Mouse (Mus musculus) T-cell, adult 2 months (primary cell): ENCODE measurements around the gene Kcnip1.

Experiments
- DNase-seq: peaks from one replicate; pipeline ENCODE4 v3.0.0; 2022; ENCODE audit warnings: low spot score

Kcnip1 gene

DNA sequence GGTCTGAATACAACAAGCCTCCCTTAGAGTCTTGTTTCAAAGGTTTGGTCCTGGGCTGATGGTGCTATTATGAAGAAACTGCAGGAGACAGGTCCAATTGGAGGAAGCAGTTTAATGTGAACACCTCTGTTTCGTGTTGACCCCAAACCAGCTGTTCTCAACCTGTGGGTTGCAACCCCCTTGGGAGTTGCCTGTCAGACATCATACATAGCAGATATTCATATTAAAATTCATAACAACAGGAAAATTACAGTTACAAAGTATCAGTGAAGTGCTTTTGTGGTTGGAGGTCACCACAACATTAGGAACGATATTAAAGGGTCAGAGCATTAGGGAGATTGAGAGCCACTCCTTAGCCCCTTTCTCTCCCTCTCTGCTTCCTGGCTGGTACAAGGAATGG lies 91.2 kb downstream of the Kcnip1 start:
- no peak for DNase-seq

DNA sequence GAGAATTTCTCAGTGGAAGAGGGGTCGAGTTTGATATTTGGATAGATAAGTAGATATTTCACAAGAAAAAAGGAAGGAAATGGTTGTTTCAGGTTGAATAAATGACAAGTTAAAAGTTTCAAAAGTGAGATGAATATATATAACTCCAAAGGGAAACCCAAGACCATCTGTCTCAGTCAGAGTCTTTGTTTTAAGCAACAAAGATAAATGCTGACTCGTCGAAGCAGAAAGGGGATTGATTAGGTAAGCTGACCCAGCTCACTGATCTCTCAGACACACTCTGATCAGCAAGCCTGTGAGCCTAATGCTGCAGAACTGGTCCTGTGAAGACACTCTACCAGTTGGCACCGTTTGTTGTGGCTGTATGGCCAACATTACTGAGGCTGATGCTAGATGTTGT lies 101.9 kb downstream of the Kcnip1 start:
- DNase-seq = no peak

DNA sequence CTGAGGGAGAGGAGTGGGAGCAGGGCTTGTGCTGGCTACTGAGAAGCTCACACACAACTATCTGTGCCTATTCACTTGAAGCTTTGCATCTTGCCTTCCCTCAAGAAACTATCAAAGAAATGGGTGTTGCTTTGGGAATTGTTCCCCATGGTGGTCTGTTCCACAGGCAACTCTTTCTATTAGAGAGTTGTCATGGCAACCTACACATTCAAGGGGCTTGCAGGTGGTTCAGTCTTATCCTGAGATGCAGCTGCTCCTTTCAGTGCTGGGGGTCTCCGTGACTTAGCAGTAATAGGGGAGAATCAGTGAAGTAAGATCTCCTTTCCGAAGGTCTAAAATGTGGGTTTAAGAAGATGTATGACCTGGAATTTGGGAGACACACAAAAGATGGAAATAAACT lies 102.6 kb downstream of the Kcnip1 start:
- no peak for DNase-seq

DNA sequence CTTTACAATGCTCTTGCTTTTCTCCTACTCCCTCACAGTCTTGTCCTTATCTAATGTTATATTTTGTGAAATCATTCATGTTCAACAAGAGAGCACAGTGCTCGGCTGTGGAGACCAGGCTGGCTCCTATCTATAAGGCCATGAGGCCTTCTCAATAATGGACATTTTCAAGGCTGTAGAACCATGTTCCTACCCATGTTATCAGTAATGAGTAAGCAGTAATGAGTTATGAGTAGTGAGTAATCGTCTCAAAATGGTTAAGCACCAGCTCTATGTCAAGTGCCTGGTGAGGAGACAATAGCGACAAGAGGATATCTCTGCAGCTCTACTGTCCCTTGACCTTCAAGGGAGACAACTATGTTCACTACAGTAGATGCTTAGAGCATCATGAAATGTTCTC lies 105.3 kb downstream of the Kcnip1 start:
- no peak for DNase-seq

DNA sequence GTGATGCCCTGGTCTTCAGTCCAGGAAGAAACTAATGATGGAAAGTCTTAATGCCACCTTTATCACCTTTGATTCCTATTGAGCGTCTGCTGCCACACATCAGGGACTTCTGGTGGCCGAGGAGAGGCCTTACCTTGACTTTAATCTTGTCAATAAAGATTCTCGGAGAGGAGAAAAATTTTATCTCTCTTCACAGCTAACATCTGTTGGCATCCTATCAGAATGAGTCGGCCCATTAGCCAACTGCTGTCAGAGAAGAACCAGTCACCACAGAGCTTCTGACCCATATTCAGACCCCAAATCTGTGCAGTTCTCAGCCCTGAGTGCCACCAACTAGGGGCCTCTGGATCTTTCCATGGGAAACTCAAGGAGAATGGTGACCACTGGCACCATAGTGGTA lies 107.0 kb downstream of the Kcnip1 start:
- no peak for DNase-seq

DNA sequence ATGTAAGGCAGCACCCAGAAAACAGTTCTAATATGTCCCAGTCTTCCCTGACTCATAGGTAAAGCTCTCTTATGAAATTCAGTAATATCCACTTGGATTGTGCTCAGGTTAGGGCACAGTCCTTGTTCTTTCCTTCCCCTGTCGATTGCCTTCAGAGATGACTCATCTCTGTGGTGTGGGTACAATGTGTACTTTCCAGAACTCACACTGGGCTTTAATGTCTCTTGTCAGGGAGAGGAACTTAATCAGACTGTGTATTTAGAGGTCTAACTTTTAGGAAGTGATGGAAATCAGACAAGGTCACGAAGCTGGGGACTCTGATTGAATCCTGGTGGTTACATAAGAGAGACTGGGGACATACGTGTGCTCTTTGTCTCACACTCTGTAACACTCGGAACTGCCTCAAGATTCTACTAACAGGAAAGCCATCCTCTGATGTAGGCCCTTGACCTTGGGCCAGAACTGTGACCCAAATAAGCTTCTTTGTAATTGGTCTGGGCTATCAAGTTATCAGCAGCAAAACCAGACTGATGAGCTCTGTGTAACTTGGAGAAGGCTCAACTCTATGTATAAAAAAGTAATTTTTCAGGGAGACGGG lies 110.1 kb downstream of the Kcnip1 start:
- no peak for DNase-seq

DNA sequence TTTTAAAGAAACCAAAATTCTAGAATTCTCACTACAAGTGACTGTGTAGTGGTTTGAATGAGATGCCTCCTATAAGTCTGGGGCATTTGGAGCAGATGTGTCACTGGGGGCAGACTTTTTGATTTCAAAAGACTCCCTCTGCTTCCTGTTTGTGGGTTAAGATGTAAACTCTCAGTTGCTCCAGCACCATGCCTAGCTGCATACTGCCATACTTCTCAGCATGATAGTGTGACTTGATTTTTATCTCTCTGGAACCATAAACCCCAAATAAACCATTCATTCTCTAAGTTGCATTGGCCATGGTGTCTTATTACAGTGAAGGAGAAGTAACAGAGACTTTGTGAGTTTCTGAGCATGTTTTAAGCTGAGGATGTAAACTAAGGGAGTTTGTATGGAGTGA lies 118.0 kb downstream of the Kcnip1 start:
- no peak for DNase-seq

DNA sequence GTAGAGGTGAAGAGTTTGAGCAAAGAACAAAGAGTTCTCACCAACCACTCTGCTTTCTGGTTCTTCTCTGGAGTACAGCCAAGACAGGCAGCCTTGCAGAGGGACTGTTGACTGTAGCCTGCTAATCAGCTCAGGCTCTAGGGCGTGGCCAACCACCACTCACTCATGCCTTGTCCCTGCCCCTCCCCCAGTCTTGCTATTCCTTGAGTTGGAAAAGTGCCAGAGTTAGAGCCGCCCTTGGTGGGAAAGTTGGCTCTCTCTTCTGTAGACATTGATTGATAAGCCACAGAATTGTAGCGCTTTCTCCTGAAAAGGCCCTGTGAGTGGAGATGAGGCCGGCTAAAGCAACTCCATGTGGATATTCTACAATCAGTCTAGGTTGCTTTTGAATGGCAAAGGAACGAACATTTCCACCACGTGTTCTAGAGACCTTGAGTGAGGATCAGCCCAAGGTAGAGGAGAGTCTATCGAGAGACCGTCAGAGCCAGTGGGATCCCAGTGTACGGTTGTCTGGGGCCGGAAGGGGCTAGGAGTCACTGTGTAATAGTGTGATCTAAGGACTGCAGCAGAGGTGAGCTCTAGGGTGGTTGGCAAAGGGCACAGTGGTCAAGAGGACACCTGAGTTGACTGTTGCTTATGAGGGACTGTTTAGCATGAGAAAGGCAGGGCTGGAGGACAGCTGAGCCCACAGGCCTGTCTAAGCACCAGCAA lies 119.7 kb downstream of the Kcnip1 start:
- no peak for DNase-seq

DNA sequence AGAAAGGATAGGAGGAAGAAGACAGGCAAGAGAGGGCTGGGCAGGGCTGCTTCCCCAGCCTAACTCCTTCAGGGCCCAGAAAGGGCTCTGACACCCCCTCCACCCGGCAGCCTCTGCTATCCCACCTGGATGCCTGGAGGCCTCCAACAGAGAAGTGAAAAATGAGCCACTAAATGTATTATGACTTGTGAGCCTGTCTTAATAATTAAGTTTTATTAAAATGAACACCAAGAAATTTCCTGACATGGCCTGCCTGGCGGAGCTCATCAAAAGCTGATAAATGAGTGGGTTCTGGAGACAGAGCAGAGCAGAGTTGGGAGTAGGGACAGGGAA lies 120.3 kb downstream of the Kcnip1 start:
- DNase-seq = no peak

DNA sequence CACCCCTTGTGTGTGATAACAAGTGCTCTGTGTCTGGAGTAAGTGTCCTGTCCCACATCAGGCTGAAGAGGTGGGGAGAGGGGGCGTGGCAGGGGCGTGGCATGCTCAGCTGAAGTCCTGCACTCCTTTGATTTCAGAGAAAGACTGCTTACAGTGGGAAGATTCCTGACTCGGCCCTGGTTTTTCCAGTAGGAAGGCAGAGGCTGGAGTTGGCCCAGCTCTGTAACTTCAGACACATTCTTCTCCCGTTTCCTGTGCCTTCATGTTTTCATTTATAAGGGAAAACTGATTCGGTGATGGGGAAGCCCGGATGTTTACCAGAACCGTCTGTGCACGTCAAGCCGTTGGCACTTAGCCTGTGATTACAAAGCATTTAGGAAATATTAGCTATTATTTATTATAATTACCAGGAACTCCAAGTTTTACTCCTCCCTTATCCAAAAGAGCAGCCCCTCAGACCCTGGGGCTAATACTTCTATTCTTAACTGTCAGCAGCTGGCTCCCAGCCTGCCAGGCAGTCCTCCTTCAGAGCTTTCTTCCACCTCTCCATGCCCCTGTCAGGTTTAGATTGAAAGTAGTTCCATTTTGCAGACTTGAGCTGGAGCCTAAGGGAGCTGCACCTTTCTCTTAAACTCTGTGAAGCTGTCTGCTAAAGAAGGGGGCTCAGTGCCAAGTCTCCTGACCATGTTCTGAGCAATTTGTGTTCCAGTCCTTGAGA lies 120.8 kb downstream of the Kcnip1 start:
- no peak for DNase-seq

DNA sequence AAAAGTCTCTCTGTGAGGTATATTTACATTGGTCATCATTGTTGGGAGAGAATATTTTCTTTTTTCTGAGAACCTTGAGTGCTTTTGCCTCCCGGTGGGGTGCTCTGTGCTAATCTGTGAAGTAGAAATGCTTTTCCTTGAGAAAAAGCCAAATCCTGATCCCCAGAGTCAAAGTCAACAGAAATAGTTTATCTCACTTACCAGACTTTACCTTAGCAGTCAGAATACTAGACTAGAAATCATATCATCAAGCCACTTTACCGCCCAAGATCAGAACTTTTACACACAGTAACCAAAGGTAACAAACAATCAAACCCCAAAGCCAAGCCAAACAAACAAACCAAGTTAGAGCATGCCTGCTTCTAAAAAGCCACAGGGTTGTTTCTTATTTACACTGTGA lies 122.7 kb downstream of the Kcnip1 start:
- no peak for DNase-seq

DNA sequence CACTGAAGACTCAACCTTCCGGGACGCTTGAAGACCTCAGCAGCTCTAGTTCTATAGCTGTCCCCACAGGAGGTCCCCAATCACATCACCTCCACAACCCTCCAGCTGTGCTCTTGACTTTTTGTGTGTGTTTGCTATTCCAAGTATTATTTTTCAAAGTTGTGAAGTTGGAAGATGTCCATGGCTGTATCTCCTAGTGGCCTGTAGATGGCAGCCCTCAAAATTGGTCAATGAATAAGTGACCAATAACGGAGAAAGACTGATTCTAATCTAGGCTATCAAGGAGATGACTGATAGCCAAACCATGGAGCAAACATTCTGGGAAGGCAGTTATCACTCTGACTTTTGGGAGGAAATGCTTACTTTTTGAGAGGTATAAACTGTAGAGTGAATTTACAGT lies 123.4 kb downstream of the Kcnip1 start:
- DNase-seq = no peak

DNA sequence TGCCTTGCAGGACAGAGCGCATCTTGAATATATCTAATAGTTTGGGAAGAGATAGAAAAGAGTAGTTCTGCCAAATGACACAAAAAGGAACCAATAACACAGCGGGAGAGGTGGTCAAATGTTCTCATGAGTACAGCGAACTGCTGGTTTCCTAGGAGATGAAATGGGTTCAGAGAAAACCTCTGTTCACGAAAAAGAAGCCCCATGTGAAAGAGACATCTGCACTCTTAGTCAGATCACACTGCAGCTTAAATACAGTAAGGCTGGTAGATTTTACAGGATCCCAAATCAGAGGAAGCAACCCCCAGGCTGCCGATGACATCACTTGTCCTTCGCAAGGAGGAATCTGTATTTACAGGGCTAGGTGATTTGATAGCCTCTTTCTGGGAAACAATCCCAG lies 126.2 kb downstream of the Kcnip1 start:
- DNase-seq = no peak

DNA sequence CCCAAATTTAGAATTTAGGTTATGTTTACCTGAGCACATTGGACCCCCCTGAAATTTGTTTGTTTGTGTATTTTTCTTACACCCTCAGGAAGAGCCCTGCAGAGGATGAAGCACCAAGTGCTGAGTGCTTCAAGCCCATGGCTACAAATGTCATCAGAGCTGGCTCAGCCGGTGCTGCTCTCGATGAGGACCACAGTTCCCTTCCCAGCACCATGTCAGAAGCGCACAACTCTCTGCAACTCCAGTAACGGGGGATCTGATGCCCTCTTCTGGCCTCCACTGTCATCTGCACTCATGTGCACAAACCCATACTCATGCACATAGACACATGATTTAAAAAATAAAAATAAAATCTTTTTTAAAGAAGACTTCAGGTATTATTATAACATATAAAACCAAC lies 128.7 kb downstream of the Kcnip1 start:
- no peak for DNase-seq

DNA sequence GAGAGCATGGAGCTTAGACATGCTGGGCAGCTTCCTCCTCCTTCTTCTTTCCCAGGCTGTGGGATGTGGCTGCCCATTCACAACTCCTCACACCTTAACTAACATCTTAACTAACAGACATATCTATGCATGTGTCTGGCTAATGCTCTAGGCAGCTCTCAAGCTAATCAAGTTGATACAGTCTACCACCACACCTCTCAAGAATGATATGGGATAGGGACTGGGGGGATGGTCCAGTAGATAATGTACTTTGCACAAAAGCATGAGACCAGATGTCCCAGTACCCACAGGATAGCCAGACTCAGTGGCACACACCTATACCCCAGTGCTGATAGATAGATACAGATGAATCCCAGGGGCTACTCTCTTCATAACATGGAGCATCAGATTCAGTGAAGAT lies 131.1 kb downstream of the Kcnip1 start:
- DNase-seq = no peak

DNA sequence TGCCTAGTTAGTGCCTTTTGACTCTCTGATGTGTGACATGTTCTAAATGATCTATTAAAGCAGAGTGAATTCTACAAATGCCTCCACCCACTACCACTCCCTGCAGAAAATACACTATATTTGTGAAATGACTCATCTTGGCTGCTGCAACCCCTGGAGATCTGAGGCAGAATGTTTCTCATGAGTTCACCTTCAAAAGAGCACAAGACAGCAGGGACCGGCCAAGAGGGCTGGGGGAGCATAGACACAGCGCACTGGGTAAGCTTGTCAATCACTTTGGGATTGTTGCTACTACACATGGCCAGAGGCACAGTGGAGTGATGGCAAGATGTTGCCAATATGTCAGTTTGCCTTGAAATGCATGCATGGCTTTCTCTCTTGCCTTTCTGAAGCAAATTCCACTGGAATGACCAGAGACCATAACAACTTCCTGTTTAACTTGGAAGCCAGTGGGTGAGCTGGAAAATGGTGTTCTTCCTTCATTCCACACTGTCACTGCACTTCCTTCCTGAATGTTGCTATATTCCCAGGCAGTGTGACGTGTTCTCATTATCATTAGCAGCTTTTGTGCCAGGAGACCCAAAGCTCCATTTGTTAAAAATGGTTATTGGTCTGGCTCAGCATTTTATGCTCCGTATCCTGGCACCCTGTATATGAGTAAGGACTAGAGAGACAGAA lies 131.9 kb downstream of the Kcnip1 start:
- DNase-seq = no peak

DNA sequence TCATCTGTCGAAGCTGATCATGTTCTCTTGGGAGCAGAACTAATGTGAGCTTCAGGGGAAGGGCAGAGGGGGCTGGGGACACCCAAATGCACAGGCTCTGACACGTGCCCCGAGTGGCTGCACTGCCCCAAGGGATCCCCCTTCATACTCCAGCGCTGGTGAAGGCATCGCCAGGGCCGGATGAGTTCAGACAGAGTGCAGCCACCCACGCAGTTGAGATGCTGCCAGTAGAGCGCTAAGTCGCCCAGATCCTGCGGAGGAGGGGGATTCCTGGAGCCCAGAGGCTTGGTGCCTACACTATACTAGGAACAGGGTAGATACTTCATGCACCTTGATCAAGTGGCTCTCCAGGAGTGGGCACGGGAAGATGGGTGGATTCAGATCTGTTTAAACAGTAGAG lies 143.3 kb downstream of the Kcnip1 start:
- no peak for DNase-seq

DNA sequence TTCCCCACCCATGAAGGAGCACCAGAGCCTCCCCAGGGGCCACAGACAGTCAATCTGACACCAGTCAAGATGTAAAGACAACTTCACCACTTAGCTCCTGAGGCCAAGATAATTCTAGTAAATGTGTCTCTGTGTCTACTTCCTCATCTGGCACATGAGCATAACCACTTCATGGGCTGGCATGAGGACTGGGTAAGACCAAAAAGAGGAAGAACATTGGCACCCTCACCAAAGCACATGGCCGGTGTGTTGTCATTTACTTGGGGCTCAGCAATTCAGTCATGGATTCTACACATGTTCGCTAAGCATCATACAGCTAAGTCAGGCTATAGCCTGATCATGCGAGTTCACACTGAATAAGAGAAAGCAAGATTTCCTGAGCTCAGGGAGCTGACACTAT lies 144.3 kb downstream of the Kcnip1 start:
- DNase-seq = no peak

DNA sequence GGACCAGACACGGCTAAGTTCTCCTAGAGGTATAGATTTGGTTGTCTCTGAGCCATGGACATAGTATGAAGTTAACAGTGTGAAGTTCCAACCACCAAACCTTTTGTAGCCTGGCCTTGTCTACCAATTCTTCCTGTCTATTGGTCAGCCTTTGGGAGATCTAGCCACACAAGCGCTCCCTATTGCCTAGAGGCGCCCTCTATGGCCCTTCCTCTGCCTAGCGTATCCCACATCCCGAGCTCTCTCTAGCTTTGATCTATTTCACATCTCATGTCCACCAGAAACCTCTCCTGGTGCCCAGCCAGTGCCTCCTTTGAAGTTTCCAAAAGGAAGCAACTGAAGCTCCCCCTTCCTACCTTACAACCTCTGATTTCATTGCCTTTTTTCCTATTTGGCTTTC lies 147.0 kb downstream of the Kcnip1 start:
- DNase-seq = no peak

DNA sequence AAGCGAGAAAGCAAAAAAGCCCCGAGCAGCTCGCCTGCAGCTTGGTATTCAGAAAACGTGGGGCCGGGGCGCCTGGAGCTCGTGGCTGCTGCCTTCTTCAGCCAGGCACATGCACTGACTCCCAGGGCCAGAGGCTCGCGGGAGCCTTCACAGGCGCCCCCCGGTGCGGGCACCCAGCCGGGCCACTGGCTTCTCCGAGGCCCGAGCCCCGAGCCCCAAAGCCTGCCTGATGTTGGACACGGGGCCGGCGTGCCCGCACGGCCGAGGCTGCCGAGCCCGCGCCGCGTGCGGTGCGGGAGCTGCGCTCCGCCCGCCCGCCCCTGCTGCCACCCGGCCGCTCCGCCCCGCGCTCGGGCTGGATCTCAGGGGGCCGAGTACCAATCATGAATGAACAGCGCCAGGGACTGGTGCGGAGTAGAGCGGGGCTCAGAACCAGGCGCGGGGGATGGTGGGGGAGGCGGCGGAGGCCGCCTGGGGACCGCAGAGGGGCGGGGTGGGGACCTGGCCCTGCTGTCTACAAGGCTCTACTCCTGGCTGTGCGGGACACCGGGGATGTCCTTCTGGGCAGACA lies 149.6 kb downstream of the Kcnip1 start:
- no peak for DNase-seq

DNA sequence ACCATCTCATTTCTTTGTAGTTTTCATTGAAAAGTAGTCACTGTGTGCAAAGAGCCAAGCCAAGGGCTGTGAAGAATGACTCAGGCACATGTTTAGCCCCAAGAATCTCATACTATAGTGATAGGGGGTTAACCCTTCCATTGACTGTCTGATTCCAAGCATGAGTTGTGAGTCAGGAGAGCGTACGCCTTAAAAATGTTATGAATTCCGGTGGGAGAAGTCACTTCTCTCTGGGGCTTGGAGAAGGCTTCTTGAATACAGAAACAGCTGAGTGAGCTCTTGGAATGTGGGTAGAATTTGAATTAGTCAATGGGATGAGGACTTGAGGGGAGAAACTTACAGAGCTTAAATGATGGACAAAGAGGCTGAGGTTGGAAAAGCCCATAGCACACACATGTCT lies 153.9 kb downstream of the Kcnip1 start:
- DNase-seq = no peak

DNA sequence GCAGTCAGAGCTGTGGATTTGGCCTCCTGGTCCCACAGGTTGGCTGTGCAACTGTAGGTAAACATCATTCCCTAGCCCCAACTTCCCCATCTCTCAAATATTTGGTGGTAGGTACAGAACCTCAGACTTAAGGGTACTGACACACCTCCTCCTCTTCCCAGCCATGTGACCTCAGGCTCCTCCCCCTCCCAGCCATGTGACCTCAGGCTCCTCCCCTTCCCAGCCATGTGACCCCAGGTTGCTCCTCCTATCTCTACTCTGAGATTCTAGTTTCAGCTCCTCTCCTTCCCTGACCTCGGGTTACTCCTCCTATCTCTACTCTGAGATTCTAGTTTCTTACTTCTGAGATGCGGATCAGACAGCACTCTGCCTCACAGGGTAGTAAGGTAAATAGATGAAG lies 163.2 kb downstream of the Kcnip1 start:
- DNase-seq = no peak

DNA sequence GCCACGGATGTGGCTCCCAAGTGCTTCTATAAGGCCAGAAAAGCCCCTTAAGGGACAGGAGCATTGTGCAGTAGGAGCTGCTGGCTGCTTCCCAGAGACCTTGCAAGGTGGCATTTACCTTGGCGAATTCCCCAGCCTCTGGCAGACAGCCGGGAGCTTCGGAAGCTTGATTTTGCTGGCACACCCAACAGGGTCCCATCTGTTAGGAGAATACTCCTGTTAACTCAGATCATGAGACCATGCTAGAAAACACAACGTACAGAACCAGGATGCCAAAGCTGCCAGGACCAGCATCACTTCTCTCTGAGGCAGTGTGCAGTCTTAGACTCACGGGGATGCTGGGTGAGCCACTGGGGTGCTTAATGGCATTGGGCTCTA lies 165.1 kb downstream of the Kcnip1 start:
- DNase-seq = no peak
